Mouse (Mus musculus): ENCODE measurements at regions not wholly inside any gene's neighbourhood (a gene's known extent, or its start where the extent isn't known, plus 50 kb on each side); places are given as distances from the start of the nearest gene placed in this dataset.

- no peak for DNase-seq
Measured at GRCm38 (mm10) chr2:51073040-51073594, 75.8 kb downstream of the Rnd3 start.

DNA sequence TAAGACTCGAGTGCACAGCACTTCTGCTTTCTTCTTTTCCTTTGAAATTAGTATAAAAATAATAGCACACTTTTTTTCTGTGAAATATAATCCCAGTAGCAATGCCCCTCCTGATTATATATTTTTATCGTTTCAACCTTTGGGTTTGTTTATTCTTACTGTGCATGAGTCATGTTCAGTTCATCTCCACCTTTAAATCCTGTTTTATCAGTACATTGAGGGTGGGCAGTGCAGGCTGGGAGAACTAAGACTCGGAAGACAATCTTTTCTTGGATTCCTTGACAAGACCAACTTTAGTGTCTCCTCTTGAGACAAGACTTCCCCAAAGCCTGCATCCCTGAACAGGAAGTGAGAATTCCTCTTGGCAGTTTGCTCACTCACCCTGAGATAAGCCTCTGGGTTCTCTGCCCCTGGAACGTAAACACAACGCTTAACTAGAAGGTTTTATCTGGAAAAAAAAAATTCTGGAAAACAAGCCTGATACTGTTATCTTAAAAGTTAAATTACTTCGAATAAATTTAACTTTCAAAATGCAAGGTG lies 76.5 kb downstream of the Rnd3 start:
- DNase-seq: no peak

DNA sequence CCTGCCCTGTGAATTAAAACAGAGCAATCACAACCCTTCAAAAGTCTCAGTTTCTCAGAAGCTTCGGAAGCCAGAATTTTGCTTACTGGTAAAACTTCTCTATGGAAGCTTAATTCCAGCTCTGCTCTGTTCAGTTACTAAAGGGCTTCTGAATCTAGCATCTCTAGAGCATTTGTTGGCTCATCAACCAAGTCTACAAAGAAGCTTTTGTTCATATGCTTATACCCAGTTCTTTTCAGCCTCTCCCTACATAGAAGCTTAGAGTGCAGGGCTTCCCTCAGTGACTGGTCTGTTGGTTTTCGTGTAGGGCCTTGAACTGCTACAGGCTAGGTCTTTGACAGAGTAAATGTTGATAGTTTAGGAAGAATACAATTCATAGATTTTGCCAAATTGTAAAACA lies 78.0 kb downstream of the Rnd3 start:
- DNase-seq: no peak

DNA sequence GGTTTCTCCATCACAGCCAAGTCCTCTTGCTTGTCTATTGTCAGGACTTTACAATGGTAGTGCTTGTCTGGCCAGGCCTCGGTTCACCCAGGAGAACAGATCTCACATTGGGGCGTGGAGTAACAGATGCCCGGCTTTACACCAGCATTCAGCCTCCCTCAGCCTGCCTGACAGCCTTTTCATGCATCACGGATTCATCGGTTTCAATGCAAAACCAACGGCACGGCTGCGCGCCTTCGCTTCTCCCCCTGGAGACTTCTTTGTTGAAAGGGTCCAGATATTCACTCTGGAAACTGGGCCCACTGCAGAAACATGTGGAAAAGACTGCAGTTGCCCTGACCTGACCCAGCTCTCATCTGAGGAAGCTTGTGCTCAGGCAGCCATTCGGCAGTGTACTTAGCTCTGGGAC lies 82.5 kb downstream of the Rnd3 start:
- DNase-seq: peak; percentile 65 to 68

- no peak for DNase-seq
Measured at GRCm38 (mm10) chr2:51065821-51066220, 83.1 kb downstream of the Rnd3 start.

DNA sequence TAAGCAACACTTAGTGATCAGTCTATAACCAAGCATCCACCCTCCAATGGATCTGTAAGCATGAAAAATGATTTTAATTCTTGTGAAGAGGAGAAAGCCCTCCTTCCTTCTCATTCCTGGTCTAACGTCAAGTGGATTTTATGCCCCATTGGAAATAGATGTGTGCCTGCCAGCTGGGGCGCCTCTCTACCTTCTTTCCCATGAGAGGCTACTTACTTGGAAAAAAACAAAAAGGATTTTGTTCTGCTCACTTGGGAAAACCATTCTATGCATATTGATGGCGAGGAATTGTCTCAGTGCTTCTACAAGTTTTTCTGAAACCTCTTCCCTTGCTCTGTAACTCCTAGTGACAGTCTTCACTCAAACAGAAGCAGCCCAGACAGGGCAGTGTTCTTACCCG lies 84.1 kb downstream of the Rnd3 start:
- no peak for DNase-seq

DNA sequence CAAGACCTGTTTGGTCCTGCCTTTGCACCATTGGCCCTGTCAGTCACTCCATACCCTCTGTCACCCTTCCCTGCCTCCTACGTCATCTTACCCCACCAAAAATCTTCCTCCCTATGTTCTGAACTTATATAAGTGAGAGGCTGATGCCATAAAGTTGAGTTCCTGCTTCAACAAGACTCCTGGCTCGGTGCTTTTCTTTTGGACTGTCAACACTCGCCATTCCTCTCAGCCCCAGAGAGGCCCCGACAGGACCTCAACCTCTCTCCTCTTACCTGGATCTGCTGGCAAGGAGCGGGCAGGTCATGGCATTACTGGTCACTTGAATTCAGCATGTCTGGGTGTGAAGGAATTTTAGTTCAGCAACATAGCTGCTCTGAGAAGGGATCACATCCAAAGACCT lies 86.9 kb downstream of the Rnd3 start:
- no peak for DNase-seq

DNA sequence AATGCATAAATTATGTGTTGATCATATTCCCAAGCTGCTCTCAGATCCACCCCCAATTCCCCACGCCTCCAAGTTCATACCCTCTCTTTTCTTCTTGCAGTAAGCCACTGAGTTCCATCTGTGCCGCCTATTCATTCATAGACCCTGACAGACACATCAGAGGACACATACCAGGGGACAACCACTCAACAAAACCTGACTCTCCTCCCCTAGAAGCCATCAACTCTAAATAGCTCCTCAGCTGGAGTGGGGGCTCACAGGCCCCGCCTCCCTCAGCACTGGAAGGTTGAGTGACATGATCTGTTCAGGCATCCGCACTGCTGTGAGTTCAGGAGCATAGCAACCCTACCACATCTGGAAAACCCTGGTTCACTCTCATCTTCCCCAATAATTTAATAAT lies 90.8 kb downstream of the Rnd3 start:
- DNase-seq: no peak

DNA sequence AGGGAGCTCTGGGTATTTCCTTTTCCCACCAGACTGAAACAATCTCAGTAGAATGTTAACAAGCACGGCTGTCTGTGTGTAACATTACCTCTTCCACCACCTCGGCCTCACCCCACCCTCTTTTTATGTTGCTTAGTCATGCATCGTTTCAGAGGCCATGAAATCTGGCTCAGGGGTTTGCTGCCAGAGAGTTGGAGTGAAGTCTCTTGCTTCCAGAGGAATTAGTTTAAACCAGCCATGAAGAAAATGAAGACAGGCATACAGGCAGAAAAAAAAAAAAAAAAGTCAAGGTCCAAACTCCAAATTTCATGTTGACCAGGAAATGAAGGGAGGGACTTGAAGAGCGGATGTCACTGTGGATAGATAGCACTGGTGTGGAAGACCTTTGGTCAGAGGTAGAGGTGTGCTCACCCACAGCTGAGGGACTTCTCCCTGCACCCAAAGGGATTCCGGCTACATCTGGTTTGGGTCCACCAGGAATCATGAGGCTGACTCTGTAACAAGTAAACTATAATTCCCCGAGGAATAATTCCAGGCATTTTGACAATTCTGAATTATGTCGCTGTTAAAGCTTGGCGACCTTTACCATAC lies 92.7 kb downstream of the Rnd3 start:
- peak in 1 of 2 experiments; percentile 31 for DNase-seq

- no peak for DNase-seq
Measured at GRCm38 (mm10) chr2:51055339-51055738, 93.6 kb downstream of the Rnd3 start.

DNA sequence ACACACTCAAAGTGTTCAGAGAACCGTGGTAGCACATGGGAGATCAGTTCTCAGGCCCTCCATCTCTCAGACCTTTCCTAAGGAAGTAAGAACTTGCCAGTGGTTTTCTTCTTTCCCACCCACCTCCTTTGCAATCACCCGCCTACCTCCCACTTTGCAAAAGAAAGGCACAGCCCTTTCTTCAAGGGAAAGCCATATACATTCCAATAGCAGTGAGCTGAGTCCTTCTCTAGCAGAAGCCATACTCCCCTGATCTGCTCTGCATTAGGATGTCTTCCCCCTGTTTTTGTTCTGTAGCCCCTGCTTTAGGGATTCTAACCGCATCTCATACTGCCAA lies 99.1 kb downstream of the Rnd3 start:
- no peak for DNase-seq

GRCm38 (mm10) chr2:51049101-51049833 lies 99.6 kb downstream of the Rnd3 start:
- no peak for DNase-seq

GRCm38 (mm10) chr2:51047520-51047919 lies 101.4 kb downstream of the Rnd3 start:
- no peak for DNase-seq

DNA sequence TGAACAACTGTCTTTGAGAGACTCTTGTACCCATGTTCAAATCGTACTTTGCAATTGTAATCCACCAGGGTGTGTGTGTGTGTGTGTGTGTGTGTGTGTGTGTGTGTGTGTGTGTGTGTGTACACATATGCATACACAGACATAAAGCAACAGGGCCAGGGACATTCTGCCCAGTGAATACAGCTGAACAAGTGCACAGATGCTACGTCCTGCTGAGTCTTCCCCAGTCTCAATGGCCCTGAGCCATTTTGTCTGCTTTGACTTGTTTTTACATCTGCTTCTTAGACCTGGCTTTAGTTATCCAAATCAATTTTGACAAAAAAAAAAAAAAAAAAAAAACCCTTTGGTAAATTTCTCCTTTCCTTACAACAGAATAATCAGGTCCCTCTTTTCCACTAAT lies 103.3 kb downstream of the Rnd3 start:
- peak; percentile 37 to 63 for DNase-seq

DNA sequence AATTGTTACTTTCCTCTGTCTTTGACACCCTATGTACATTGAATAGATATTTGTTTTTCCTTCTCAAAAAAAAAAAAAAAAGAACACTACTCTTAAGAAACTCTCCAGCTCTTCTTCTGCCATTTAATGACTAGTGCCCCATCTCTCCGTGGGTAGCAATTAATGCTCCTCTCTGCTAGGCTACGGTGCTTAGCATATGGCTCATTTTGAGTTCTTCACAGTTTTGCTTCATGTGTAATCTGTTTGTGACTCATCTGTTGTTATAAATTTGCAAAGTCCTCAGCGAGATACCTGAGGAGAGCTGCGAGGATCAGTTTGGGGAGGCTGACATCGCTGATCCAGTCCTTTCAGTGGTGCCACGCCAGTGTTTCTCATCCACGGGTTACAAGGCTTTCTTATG lies 107.8 kb downstream of the Rnd3 start:
- DNase-seq: no peak

GRCm38 (mm10) chr2:51038685-51039084 lies 110.2 kb downstream of the Rnd3 start:
- peak; percentile 29 to 41 for DNase-seq

- DNase-seq: no peak
Measured at GRCm38 (mm10) chr2:51036995-51037394, 111.9 kb downstream of the Rnd3 start.

- no peak for DNase-seq
Measured at GRCm38 (mm10) chr2:51036190-51036755, 112.6 kb downstream of the Rnd3 start.

- DNase-seq: peak; percentile 59 to 73
Measured at GRCm38 (mm10) chr2:51033881-51034280, 115.0 kb downstream of the Rnd3 start.

DNA sequence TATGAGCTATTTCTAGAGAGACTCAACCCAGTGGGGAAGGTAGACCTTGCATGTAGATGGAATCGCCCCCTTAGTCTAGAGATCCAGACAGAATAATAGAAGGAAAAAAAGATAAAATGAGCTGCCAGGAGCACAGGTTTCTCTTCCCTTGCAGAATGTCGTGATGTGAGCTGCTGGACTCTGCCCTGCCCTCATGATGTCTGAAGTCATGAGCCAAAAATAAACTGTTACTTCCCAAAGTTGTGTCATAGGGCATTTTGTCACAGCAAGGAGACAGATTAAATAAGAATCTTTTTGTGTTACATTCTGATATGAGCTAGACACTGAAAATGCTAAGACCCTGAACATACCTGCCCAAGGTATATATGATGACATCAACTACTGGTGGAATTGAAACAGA lies 126.4 kb downstream of the Rnd3 start:
- no peak for DNase-seq

GRCm38 (mm10) chr2:51016129-51016402 lies 132.8 kb downstream of the Rnd3 start:
- no peak for DNase-seq

GRCm38 (mm10) chr2:51015360-51016128 lies 133.4 kb downstream of the Rnd3 start:
- no peak for DNase-seq

GRCm38 (mm10) chr2:51014232-51014631 lies 134.7 kb downstream of the Rnd3 start:
- no peak for DNase-seq

Measured in cerebellum, postnatal 10 days (tissue).